Mouse (Mus musculus): ENCODE data around the gene Urah. TPM values are rescaled to one million over a fixed set of nuclear protein-coding genes. Genes with fewer than 3 reads are reported as not detected.
A peak's percentile ranks its signal among the peaks of the same experiment; 100 is the strongest.

Urah gene
- total RNA-seq, 4 experiments from 2014 or later = not detected

DNA sequence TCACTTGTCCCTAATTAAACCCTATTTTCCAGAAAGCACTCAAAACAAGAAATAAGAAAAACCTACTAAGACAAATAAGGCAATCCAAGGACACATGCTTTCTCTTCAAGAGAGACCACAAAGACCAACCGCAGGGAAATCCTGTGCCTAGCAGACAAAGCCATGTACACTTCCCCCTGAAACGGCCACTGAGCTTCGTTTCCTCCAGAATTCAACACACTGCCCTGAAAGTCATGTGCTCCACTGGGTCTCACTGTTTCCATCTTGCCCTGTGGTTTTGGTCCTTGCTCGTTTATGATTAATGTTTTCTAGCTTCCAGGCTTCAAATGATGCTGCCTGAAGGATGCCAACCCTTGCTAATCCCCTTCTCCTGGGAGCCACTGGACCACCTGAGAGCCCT lies 39.4 kb downstream of the Urah start:
- no peak for DNase-seq (ENCODE audit: low spot score in 2 of 2)

DNA sequence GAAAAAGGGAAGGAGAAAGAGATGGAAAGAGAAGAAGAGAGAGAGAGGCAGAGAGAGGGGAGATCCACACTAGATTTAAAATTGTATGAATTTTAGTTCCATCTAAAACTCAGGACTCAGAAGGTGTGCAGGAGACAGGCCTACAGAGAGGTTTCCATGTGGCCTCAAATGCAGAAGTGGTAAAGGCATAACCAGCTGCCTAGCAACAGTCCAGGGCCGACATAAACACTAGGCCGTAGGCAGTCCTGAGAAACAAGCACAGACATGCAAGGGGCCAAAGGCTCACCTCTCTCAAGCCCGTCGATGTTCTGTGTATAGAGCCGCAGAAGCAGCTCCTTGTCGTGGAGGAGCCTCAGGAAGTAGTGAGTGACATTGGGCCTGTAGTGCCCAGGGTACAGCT lies 42.5 kb downstream of the Urah start:
- no peak for DNase-seq (ENCODE audit: low spot score in 2 of 2)

GRCm38 (mm10) chr7:140879355-140879754 lies 44.5 kb downstream of the Urah start:
- DNase-seq (ENCODE audit: low spot score in 2 of 2) = no peak

GRCm38 (mm10) chr7:140880419-140880818 lies 45.6 kb downstream of the Urah start:
- no peak for DNase-seq (ENCODE audit: low spot score in 2 of 2)

- no peak for DNase-seq (ENCODE audit: low spot score in 2 of 2)
Observed at GRCm38 (mm10) chr7:140880865-140881515, 46.2 kb downstream of the Urah start.

- peak; percentile 85 to 90 for DNase-seq (ENCODE audit: low spot score in 2 of 2)
Observed at GRCm38 (mm10) chr7:140881696-140882468, 47.1 kb downstream of the Urah start, which contains the start of the genes Psmd13 and Sirt3. Psmd13 (plus strand) TSS chr7:140881968. Sirt3 (minus strand) TSS chr7:140882309.

- no peak for DNase-seq (ENCODE audit: low spot score in 2 of 2)
Observed at GRCm38 (mm10) chr7:140882469-140882803, 47.6 kb downstream of the Urah start.

Other genes starting within 250 kb of the Urah start
- not detected for gene Olfr46, start 233.7 kb upstream of the Urah start, total RNA-seq (2022)
- not detected for gene Olfr61, start 206.0 kb upstream of the Urah start, total RNA-seq (2022)
- gene Olfr53, start 188.6 kb upstream of the Urah start, total RNA-seq (2022) = not detected
- not detected for gene Olfr539, start 175.1 kb upstream of the Urah start, total RNA-seq (2022)
- not detected for gene Olfr45, start 153.1 kb upstream of the Urah start, total RNA-seq (2022)
- not detected for gene Olfr541, start 137.8 kb upstream of the Urah start, total RNA-seq (2022)
- 10 to 100 TPM in 2 of 4 experiments, 1 to 10 TPM in 2; 1.8 to 29.0 (median 8.8) TPM for gene Cyp2e1, start 71.3 kb upstream of the Urah start, total RNA-seq (2022)
- gene Syce1, start 47.2 kb upstream of the Urah start, total RNA-seq (2022) = not detected
- under 1 TPM in 1 of 4 experiments, not detected in 3; 0.11 TPM for gene Zfp941, start 12.8 kb upstream of the Urah start, total RNA-seq (2022)
- not detected for gene Scgb1c1, start 10.5 kb downstream of the Urah start, total RNA-seq (2022)
- not detected for gene Odf3, start 12.8 kb downstream of the Urah start, total RNA-seq (2022)
- gene Gm45785, start 21.3 kb downstream of the Urah start, total RNA-seq (2022) = not detected
- 10 to 100 TPM; 11.8 to 13.5 (median 13.1) TPM for gene Ric8a, start 21.9 kb downstream of the Urah start, total RNA-seq (2022)
- gene Bet1l, start 22.6 kb downstream of the Urah start, total RNA-seq (2022) = 1 to 10 TPM; 6.5 to 7.7 (median 6.8) TPM
- 10 to 100 TPM; 85.3 to 96.3 (median 89.9) TPM for gene Psmd13, start 47.0 kb downstream of the Urah start, total RNA-seq (2022)
- gene Sirt3, start 47.3 kb downstream of the Urah start, total RNA-seq (2022) = 10 to 100 TPM; 18.7 to 23.2 (median 22.2) TPM
- 1,000 to 10,000 TPM; 1,780 to 2,019 (median 1,893) TPM for gene Cox8b, start 65.4 kb downstream of the Urah start, total RNA-seq (2022)
- under 1 TPM in 1 of 4 experiments, not detected in 3; 0.08 TPM for gene Nlrp6, start 85.9 kb downstream of the Urah start, total RNA-seq (2022)
- 1 to 10 TPM; 1.4 to 2.8 (median 2.2) TPM for gene Pgghg, start 106.4 kb downstream of the Urah start, total RNA-seq (2022)
- gene Ifitm5, start 115.3 kb downstream of the Urah start, total RNA-seq (2022) = under 1 TPM in 2 of 4 experiments, not detected in 2; 0.34 to 0.53 TPM
- not detected for gene Gm45717, start 120.9 kb downstream of the Urah start, total RNA-seq (2022)
- gene Ifitm2, start 121.0 kb downstream of the Urah start, total RNA-seq (2022) = 10 to 100 TPM; 25.1 to 51.9 (median 30.1) TPM
- under 1 TPM; 0.34 to 0.99 (median 0.77) TPM for gene Ifitm1, start 132.2 kb downstream of the Urah start, total RNA-seq (2022)
- gene Ifitm3, start 175.8 kb downstream of the Urah start, total RNA-seq (2022) = 10 to 100 TPM; 20.8 to 38.8 (median 27.1) TPM
- not detected for gene Ifitm6, start 182.9 kb downstream of the Urah start, total RNA-seq (2022)
- gene Gm17387, start 194.1 kb downstream of the Urah start, total RNA-seq (2022) = not detected
- under 1 TPM in 2 of 4 experiments, not detected in 2; 0.20 to 0.59 TPM for gene B4galnt4, start 226.1 kb downstream of the Urah start, total RNA-seq (2022)
- not detected for gene Pkp3, start 243.2 kb downstream of the Urah start, total RNA-seq (2022)

All from gastrocnemius, adult 8-10 months (tissue).